Mouse (Mus musculus) heart, embryonic 14.5 days (tissue): Measurements from ENCODE around the gene Ascl2. TPM values are rescaled to one million over a fixed set of nuclear protein-coding genes. Genes with fewer than 3 reads are reported as not detected.
A peak's percentile ranks its signal among the peaks of the same experiment; 100 is the strongest.

Source experiments
- ATAC-seq: fragments of 200-750 bp; cut with Nextera tagmentation; 2 replicates; pipeline ENCODE4 v1.8.0; 2017; ENCODE audit warnings: low read depth, moderate TSS enrichment; ENCODE audit not compliant: insufficient number of reproducible peaks, insufficient read depth, low FRiP score
- H3K27ac ChIP-seq, 2 experiments: fragments of 200-500 bp in 1 of 2; fragments of 300-500 bp in 1 of 2; sonication (generic) in 1 of 2; replicated peaks in 1 of 2; 2 replicates each; pipeline ENCODE4 v1.5.1; 2012 to 2014; ENCODE audit warnings: low read depth in 2 of 2, low read length in 2 of 2, control low read depth in 1 of 2, mild to moderate bottlenecking in 1 of 2, mixed read lengths in 1 of 2; ENCODE audit not compliant: control insufficient read depth in 1 of 2, insufficient read depth in 1 of 2
- H3K27me3 ChIP-seq: fragments of 300-500 bp; sonication (generic); 2 replicates; pipeline ENCODE4 v1.6.1; 2014; ENCODE audit warnings: mild to moderate bottlenecking, low read length, control low read depth; ENCODE audit not compliant: control insufficient read depth, insufficient read depth
- H3K36me3 ChIP-seq: fragments of 300-500 bp; sonication (generic); 2 replicates; pipeline ENCODE4 v1.6.1; 2014; ENCODE audit warnings: mild to moderate bottlenecking, control low read depth, low read length, mixed read lengths; ENCODE audit not compliant: control insufficient read depth, insufficient read depth
- H3K4me1 ChIP-seq, 2 experiments: fragments of 200-500 bp in 1 of 2; fragments of 300-500 bp in 1 of 2; sonication (generic) in 1 of 2; 2 replicates each; pipeline ENCODE4 v1.6.1; 2012 to 2014; ENCODE audit warnings: low read length in 2 of 2, control low read depth in 1 of 2, mixed read lengths in 1 of 2; ENCODE audit not compliant: control insufficient read depth in 2 of 2, insufficient read depth in 2 of 2
- H3K4me2 ChIP-seq: fragments of 300-500 bp; sonication (generic); 2 replicates; pipeline ENCODE4 v1.6.1; 2014; ENCODE audit warnings: mild to moderate bottlenecking, low read length
- H3K4me3 ChIP-seq, 2 experiments: fragments of 200-500 bp in 1 of 2; fragments of 300-500 bp in 1 of 2; sonication (generic) in 1 of 2; 2 replicates each; pipeline ENCODE4 v1.5.1; 2012 to 2014; ENCODE audit warnings: low read length in 2 of 2, mild to moderate bottlenecking in 2 of 2, control low read depth in 1 of 2, low read depth in 1 of 2, moderate library complexity in 1 of 2; ENCODE audit not compliant: control insufficient read depth in 1 of 2, insufficient read depth in 1 of 2
- H3K9ac ChIP-seq: fragments of 300-500 bp; sonication (generic); 2 replicates; pipeline ENCODE4 v1.6.1; 2014; ENCODE audit warnings: mild to moderate bottlenecking, low read length
- H3K9me3 ChIP-seq: fragments of 300-500 bp; sonication (generic); 2 replicates; pipeline ENCODE4 v1.6.1; 2016; ENCODE audit warnings: low read length, control low read depth; ENCODE audit not compliant: control insufficient read depth
- WGBS: fragments of 180-500 bp; shearing (Covaris S2); extraction: QIAGEN DNeasy Blood & Tissue Kit; methylation state at CpG from one replicate; pipeline ENCODE4 v1.1.7; 2014; 5-methylcytosine and 5-hydroxymethylcytosine counted together
- polyA plus RNA-seq: library from polyadenylated mRNA; unstranded; fragments of >200 nt; fragmentation: Nextera tagmentation; extraction: Ambion mirVana; gene quantifications from 2 replicates; pipeline ENCODE4 v1.2.1, GENCODE M21; 2014

The Ascl2 gene
- polyA plus RNA-seq = 0.18 TPM in 1 of 2 replicates, not detected in the other

DNA sequence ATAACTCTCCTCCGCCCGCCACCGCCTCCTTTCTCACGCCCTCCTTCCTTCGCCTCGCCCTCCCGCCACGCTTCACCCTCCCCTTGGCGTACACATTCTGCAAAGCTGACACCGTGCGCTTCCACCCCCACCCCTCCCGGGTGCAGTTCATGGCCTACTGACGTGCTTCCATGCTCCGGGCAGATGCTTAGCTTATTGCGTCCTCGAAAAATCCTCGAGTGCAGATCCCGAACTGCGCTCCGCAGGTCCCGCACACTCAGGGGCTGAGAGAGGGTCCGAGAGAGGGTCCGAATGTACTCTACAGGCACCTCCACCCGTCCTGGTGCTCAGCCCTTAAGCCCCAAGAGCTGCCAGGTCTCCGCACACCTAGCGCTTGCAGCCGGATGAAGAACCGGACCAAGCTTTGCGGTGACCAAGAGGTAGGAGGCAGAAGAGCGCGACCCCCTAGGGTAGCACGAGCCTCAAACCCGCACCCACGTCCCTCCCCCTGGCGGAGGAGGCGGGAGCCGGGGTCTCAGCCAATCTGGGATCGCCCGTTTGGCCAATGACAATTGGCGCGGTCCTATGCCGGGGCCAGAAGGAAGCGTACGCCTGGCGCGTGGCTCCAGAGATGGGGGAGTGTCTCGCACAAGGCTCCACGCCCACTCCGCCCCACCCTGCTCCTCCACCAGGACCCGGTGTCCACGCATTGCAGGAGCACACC lies at the start of gene Ascl2:
Ascl2 (minus strand) TSS at position 456 of the 703 bp plus-strand sequence.
- Histone ChIP-seq H3K4me2 (peak within 1 kb of the TSS; percentile 89), H3K4me1 (peaks cover 12 to 15% of the 10 kb centered on the region in 2 experiments; a peak in 3 of 4 replicates), H3K9me3 (no peaks in the 10 kb centered on the region), H3K36me3 (no peaks in the 10 kb centered on the region), H3K27ac (no peak within 1 kb of the TSS), H3K27me3 (peaks cover 68% of the 10 kb centered on the region), H3K4me3 (peak within 1 kb of the TSS; percentile 35 to 45), H3K9ac (peak within 1 kb of the TSS; percentile 54)
- ATAC-seq = peak; percentile 25; the same call in 1 of the 2 replicates
- 2% methylated on average over 51 of the region's 51 CpGs for WGBS

GRCm38 (mm10) chr7:143017181-143017580 lies 48.1 kb upstream of the Ascl2 start:
- ATAC-seq = no peak
- 93% methylated on average over 4 of the region's 4 CpGs for WGBS
- H3K36me3 ChIP-seq = no peaks in the 10 kb centered on the region
- no peak overlapping the region for H3K4me2 ChIP-seq
- H3K9ac ChIP-seq = no peak overlapping the region
- peaks cover 49 to 59% of the 10 kb centered on the region in 2 experiments for H3K4me1 ChIP-seq
- H3K9me3 ChIP-seq = no peaks in the 10 kb centered on the region
- H3K27me3 ChIP-seq = no peaks in the 10 kb centered on the region
- no peak overlapping the region for H3K27ac ChIP-seq
- no peak overlapping the region for H3K4me3 ChIP-seq

DNA sequence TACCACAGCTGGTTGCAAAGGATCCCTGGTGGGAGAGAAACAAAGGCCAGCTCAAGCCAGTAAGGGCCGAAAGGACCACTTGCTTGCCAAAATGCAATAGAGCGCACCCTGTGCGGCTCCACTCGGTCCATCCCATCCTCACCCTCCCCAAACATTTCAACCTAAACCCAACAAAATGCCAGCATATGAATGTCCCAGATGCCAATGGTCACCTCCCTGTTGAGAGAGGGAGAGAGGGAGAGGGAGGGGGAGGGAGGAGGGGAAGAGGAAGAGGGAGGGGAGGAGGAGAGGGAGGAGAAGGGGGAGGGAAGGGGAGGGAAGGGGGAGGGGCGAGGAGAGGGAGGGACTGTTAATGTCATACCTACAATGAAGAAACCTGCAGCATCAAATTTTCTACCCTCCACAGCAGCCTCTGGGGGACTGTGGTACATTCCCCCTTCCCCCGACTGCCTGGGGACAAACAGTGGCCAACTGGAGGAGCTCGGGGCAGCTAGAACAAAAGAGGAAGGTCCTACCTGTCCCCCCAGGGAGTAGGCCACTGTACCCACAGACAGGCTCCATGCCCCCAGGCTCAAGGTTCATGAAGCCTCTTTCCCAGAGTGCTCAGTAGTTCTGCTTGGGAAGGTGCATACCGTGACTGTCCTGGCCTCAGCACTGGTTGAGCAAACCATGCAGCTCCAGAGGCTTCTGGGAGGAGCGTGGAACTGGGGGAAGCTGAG lies 47.5 kb upstream of the Ascl2 start:
- Histone ChIP-seq H3K27me3 (no peaks in the 10 kb centered on the region), H3K27ac (peak overlapping the region; percentile 72 to 80), H3K4me1 (peaks cover 50 to 65% of the 10 kb centered on the region in 2 experiments), H3K9ac (no peak overlapping the region), H3K4me3 (no peak overlapping the region), H3K9me3 (no peaks in the 10 kb centered on the region), H3K36me3 (no peaks in the 10 kb centered on the region), H3K4me2 (peak overlapping the region; percentile 36)
- WGBS = 49% methylated on average over 9 of the region's 9 CpGs
- peak; percentile 7 for ATAC-seq

DNA sequence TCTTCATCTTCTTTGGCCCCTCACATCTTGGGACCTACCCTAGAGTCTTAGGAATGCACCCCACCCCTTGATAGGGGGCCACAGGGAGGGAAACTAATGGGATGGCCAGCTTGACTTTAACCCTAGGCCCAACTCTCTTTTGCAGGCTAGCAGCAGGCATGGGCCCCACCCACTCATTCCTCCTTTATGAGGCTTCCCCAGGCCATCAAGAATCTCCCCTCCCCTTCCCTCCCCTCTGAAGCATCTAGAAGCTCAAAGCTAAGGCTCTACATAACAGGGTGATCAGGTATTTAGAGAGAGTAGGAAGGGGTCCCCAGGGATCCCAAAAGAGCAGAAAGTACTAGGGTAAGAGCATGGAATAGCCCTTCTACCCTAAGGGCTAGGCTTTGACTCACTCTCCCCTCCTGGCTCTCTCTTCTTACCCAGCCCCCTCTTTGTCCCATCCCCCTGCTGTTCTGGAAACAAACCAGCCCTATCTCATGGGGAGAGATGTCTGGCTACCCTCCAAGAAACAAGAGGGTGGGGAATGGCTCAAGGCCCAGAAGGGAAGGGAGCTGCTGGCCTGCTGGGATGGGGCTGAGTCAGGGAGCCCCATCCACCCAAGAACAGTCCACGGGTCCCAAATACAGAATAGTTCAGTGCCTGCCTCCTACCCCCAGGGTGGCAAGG lies 46.8 kb upstream of the Ascl2 start:
- no peaks in the 10 kb centered on the region for H3K27me3 ChIP-seq
- H3K4me3 ChIP-seq = no peak overlapping the region
- 0% methylated on average over 1 of the region's 1 CpGs for WGBS
- peak overlapping the region; percentile 36 for H3K4me2 ChIP-seq
- H3K36me3 ChIP-seq = no peaks in the 10 kb centered on the region
- H3K4me1 ChIP-seq = peaks cover 52 to 70% of the 10 kb centered on the region in 2 experiments
- no peak overlapping the region for H3K9ac ChIP-seq
- peak; percentile 84 for ATAC-seq
- H3K27ac ChIP-seq = peak overlapping the region; percentile 72 to 80
- H3K9me3 ChIP-seq = no peaks in the 10 kb centered on the region

- no peak overlapping the region for H3K9ac ChIP-seq
- H3K4me2 ChIP-seq = 0 out of 2 replicates have a peak overlapping the region, but pooled peaks have one; percentile 2
- H3K4me3 ChIP-seq = no peak overlapping the region
- no peaks in the 10 kb centered on the region for H3K36me3 ChIP-seq
- ATAC-seq = no peak
- peaks cover 52 to 70% of the 10 kb centered on the region in 2 experiments for H3K4me1 ChIP-seq
- H3K27ac ChIP-seq = peak overlapping the region; percentile 67 to 80
- H3K9me3 ChIP-seq = no peaks in the 10 kb centered on the region
- WGBS = 60% methylated on average over 7 of the region's 7 CpGs
- no peaks in the 10 kb centered on the region for H3K27me3 ChIP-seq
These were observed 46.0 kb upstream of the Ascl2 start for GRCm38 (mm10) chr7:143014862-143015659.

DNA sequence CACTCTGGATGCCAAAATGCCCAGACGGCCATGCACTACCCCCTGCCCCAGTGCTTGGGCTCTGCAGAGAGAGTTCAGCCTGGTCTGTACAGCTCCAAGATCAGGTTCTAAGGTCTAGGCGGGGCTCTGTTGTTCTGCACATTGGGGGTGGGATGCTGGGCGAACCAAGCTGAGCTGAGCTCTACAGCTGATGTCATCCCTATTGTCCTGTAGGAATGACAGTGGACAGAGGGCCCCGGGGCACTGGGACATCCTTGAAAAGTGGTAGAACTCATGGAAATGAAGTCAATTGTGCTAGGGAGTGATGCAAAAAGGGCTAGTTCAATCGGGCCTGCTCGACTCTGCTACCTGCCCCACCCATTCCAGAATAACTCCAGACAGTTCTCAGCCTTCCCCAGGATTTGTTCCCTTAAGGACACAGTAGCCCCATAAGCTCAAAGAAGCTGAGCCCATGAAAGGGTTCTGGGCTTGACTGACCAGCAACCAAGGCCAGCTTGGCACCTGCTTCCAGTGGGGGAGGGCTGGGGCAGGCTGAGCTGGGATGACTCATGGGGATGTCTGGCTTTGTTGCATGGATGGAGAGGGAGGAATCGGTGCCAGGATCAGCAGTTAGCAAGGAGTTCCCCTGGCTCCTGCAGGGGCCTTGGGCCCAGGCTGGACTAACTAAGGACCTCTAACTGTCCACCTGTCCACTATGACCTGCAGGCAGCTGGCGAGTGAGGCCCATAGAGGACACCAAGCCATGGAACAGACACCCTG lies 44.5 kb upstream of the Ascl2 start:
- Histone ChIP-seq H3K36me3 (no peaks in the 10 kb centered on the region), H3K4me3 (no peak overlapping the region), H3K9me3 (no peaks in the 10 kb centered on the region), H3K4me2 (no peak overlapping the region), H3K9ac (no peak overlapping the region; the same call in 1 of the 2 replicates), H3K27me3 (no peaks in the 10 kb centered on the region), H3K27ac (peak overlapping the region; percentile 42 to 50), H3K4me1 (peaks cover 63 to 82% of the 10 kb centered on the region in 2 experiments)
- WGBS = 63% methylated on average over 8 of the region's 8 CpGs
- ATAC-seq = 0 out of 2 replicates have a peak, but pooled peaks have one; percentile 19
